Mouse (Mus musculus) MEL (cell line): Measurements from ENCODE around the gene Zfp955b.
"Not testable (repeated sequence)": the region's sequence is repeated elsewhere in the genome, so short reads cannot be mapped to it uniquely, and the experiment has no call there.

Experiments
- CHD1 ChIP-seq: IDR thresholded peaks from 2 replicates; pipeline ENCODE4 v1.6.1; 2012; ENCODE audit warnings: low read depth, mild to moderate bottlenecking, inconsistent platforms, low read length, improper control_type of control experiment
- GATA1 ChIP-seq: IDR thresholded peaks from 2 replicates; pipeline ENCODE4 v1.6.1; 2011; ENCODE audit warnings: low read depth, low read length, improper control_type of control experiment
- MAZ ChIP-seq: IDR thresholded peaks from 2 replicates; pipeline ENCODE4 v1.6.1; 2012; ENCODE audit warnings: low read depth, mild to moderate bottlenecking, inconsistent platforms, low read length, improper control_type of control experiment

DNA sequence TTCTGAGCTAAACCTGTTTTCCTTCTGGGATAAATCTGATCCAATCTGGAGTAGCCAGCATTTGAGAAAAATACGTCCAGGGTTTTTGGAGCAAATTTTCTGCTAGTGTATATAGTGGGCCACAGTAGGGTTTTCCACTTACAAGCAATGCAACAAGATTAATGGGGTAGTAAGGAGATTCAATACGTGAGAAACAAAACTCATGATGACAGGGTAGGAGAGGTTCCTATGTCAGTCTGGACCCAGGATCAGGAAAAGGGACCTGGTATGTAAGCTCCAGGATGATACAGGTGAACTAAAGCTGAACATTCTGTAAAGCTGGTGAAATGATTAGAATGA is 34.1 kb upstream of the Zfp955b start:
- not testable (repeated sequence) for TF ChIP-seq CHD1, GATA1, MAZ
